Mouse (Mus musculus): ENCODE measurements at regions not wholly inside any gene's neighbourhood (a gene's known extent, or its start where the extent isn't known, plus 50 kb on each side); places are given as distances from the start of the nearest gene placed in this dataset.
"Not testable (repeated sequence)": the region's sequence is repeated elsewhere in the genome, so short reads cannot be mapped to it uniquely, and the experiment has no call there.

- Histone ChIP-seq H3K27ac (no peak overlapping the region), H3K9ac (no peak overlapping the region), H3K9me3 (no peaks in the 10 kb centered on the region), H3K4me1 (no peaks in the 10 kb centered on the region), H3K36me3 (no peaks in the 10 kb centered on the region), H3K4me2 (no peak overlapping the region), H3K27me3 (replicated peaks) (no peaks in the 10 kb centered on the region), H3K4me3 (replicated peaks) (no peak overlapping the region)
- ATAC-seq (ENCODE audit: insufficient read depth, low FRiP score, low read depth): no peak
- WGBS: 76% methylated on average over 4 of the region's 4 CpGs
Measured at GRCm38 (mm10) chr9:41439979-41440378, 278.5 kb upstream of the Ubash3b start.

- no peak overlapping the region for H3K9ac ChIP-seq
- no peak overlapping the region for H3K4me2 ChIP-seq
- no peaks in the 10 kb centered on the region for H3K9me3 ChIP-seq
- no peak for ATAC-seq (ENCODE audit: insufficient read depth, low FRiP score, low read depth)
- no peaks in the 10 kb centered on the region for H3K4me1 ChIP-seq
- no peak overlapping the region for H3K4me3 ChIP-seq (replicated peaks)
- whole genome bisulfite sequencing: 91% methylated on average over 2 of the region's 2 CpGs
- H3K27me3 ChIP-seq (replicated peaks): no peaks in the 10 kb centered on the region
- no peak overlapping the region for H3K27ac ChIP-seq
- H3K36me3 ChIP-seq: no peaks in the 10 kb centered on the region
Measured at GRCm38 (mm10) chr9:41438141-41438540, 276.6 kb upstream of the Ubash3b start.

- no peak overlapping the region for H3K4me2 ChIP-seq
- H3K27ac ChIP-seq: no peak overlapping the region
- H3K9ac ChIP-seq: no peak overlapping the region
- WGBS: 74% methylated on average over 16 of the region's 16 CpGs
- no peak for ATAC-seq (ENCODE audit: insufficient read depth, low FRiP score, low read depth)
- H3K9me3 ChIP-seq: no peaks in the 10 kb centered on the region
- no peaks in the 10 kb centered on the region for H3K4me1 ChIP-seq
- H3K36me3 ChIP-seq: no peaks in the 10 kb centered on the region
- H3K27me3 ChIP-seq (replicated peaks): no peaks in the 10 kb centered on the region
- H3K4me3 ChIP-seq (replicated peaks): no peak overlapping the region
Measured at GRCm38 (mm10) chr9:41430391-41431343, 269.2 kb upstream of the Ubash3b start.

GRCm38 (mm10) chr9:41429711-41430390 is 268.4 kb upstream of the Ubash3b start:
- no peak overlapping the region for H3K9ac ChIP-seq
- H3K27ac ChIP-seq: no peak overlapping the region
- ATAC-seq (ENCODE audit: insufficient read depth, low FRiP score, low read depth): no peak
- no peak overlapping the region for H3K4me2 ChIP-seq
- 78% methylated on average over 10 of the region's 10 CpGs for WGBS
- no peaks in the 10 kb centered on the region for H3K4me1 ChIP-seq
- no peaks in the 10 kb centered on the region for H3K36me3 ChIP-seq
- no peaks in the 10 kb centered on the region for H3K27me3 ChIP-seq (replicated peaks)
- no peaks in the 10 kb centered on the region for H3K9me3 ChIP-seq
- no peak overlapping the region for H3K4me3 ChIP-seq (replicated peaks)

GRCm38 (mm10) chr9:41429236-41429635 is 267.7 kb upstream of the Ubash3b start:
- Histone ChIP-seq H3K4me2 (no peak overlapping the region), H3K4me1 (no peaks in the 10 kb centered on the region), H3K27ac (no peak overlapping the region), H3K9me3 (no peaks in the 10 kb centered on the region), H3K27me3 (replicated peaks) (no peaks in the 10 kb centered on the region), H3K9ac (no peak overlapping the region), H3K36me3 (no peaks in the 10 kb centered on the region), H3K4me3 (replicated peaks) (no peak overlapping the region)
- no peak for ATAC-seq (ENCODE audit: insufficient read depth, low FRiP score, low read depth)
- 77% methylated on average over 4 of the region's 4 CpGs for WGBS

- H3K9ac ChIP-seq: no peak overlapping the region
- no peaks in the 10 kb centered on the region for H3K27me3 ChIP-seq (replicated peaks)
- no peak for ATAC-seq (ENCODE audit: insufficient read depth, low FRiP score, low read depth)
- H3K36me3 ChIP-seq: no peaks in the 10 kb centered on the region
- no peak overlapping the region for H3K4me2 ChIP-seq
- H3K4me3 ChIP-seq (replicated peaks): no peak overlapping the region
- H3K9me3 ChIP-seq: no peaks in the 10 kb centered on the region
- no peaks in the 10 kb centered on the region for H3K4me1 ChIP-seq
- 84% methylated on average over 7 of the region's 7 CpGs for WGBS
- no peak overlapping the region for H3K27ac ChIP-seq
Measured at GRCm38 (mm10) chr9:41426698-41427097, 265.2 kb upstream of the Ubash3b start.

GRCm38 (mm10) chr9:41425225-41425624 is 263.7 kb upstream of the Ubash3b start:
- H3K4me2 ChIP-seq: no peak overlapping the region
- H3K36me3 ChIP-seq: no peaks in the 10 kb centered on the region
- no peak overlapping the region for H3K27ac ChIP-seq
- no peaks in the 10 kb centered on the region for H3K27me3 ChIP-seq (replicated peaks)
- WGBS: 77% methylated on average over 6 of the region's 6 CpGs
- no peaks in the 10 kb centered on the region for H3K9me3 ChIP-seq
- no peak overlapping the region for H3K9ac ChIP-seq
- ATAC-seq (ENCODE audit: insufficient read depth, low FRiP score, low read depth): no peak
- no peak overlapping the region for H3K4me3 ChIP-seq (replicated peaks)
- no peaks in the 10 kb centered on the region for H3K4me1 ChIP-seq

GRCm38 (mm10) chr9:41413791-41414190 is 252.3 kb upstream of the Ubash3b start:
- Histone ChIP-seq H3K4me1 (no peaks in the 10 kb centered on the region), H3K36me3 (no peaks in the 10 kb centered on the region), H3K9ac (no peak overlapping the region), H3K9me3 (no peaks in the 10 kb centered on the region), H3K4me3 (replicated peaks) (no peak overlapping the region), H3K27me3 (replicated peaks) (no peaks in the 10 kb centered on the region), H3K4me2 (no peak overlapping the region), H3K27ac (no peak overlapping the region)
- 65% methylated on average over 3 of the region's 3 CpGs for WGBS
- no peak for ATAC-seq (ENCODE audit: insufficient read depth, low FRiP score, low read depth)

- not testable (repeated sequence) for H3K4me3 ChIP-seq (replicated peaks); H3K4me1 ChIP-seq; H3K27ac ChIP-seq; ATAC-seq (ENCODE audit: insufficient read depth, low FRiP score, low read depth); H3K9ac ChIP-seq; H3K4me2 ChIP-seq; H3K9me3 ChIP-seq; H3K27me3 ChIP-seq (replicated peaks); H3K36me3 ChIP-seq
Measured at GRCm38 (mm10) chr9:41413091-41413490, 251.6 kb upstream of the Ubash3b start.

- H3K27ac ChIP-seq: no peak overlapping the region
- H3K4me1 ChIP-seq: no peaks in the 10 kb centered on the region
- no peak for ATAC-seq (ENCODE audit: insufficient read depth, low FRiP score, low read depth)
- no peaks in the 10 kb centered on the region for H3K36me3 ChIP-seq
- H3K4me3 ChIP-seq (replicated peaks): no peak overlapping the region
- no peaks in the 10 kb centered on the region for H3K27me3 ChIP-seq (replicated peaks)
- H3K4me2 ChIP-seq: no peak overlapping the region
- H3K9me3 ChIP-seq: no peaks in the 10 kb centered on the region
- 52% methylated on average over 5 of the region's 5 CpGs for WGBS
- no peak overlapping the region for H3K9ac ChIP-seq
Measured at GRCm38 (mm10) chr9:41412174-41412757, 250.8 kb upstream of the Ubash3b start.

- H3K27me3 ChIP-seq (replicated peaks): no peaks in the 10 kb centered on the region
- H3K36me3 ChIP-seq: no peaks in the 10 kb centered on the region
- WGBS: 34% methylated on average over 2 of the region's 2 CpGs
- no peaks in the 10 kb centered on the region for H3K9me3 ChIP-seq
- no peaks in the 10 kb centered on the region for H3K4me1 ChIP-seq
- no peak overlapping the region for H3K9ac ChIP-seq
- no peak overlapping the region for H3K27ac ChIP-seq
- no peak overlapping the region for H3K4me3 ChIP-seq (replicated peaks)
- no peak for ATAC-seq (ENCODE audit: insufficient read depth, low FRiP score, low read depth)
- H3K4me2 ChIP-seq: no peak overlapping the region
Measured at GRCm38 (mm10) chr9:41408301-41408700, 246.8 kb upstream of the Ubash3b start.

GRCm38 (mm10) chr9:41407078-41407477 is 245.6 kb upstream of the Ubash3b start:
- Histone ChIP-seq H3K4me3 (replicated peaks) (no peak overlapping the region), H3K9me3 (no peaks in the 10 kb centered on the region), H3K4me2 (no peak overlapping the region), H3K9ac (no peak overlapping the region), H3K36me3 (no peaks in the 10 kb centered on the region), H3K27me3 (replicated peaks) (no peaks in the 10 kb centered on the region), H3K27ac (no peak overlapping the region), H3K4me1 (no peaks in the 10 kb centered on the region)
- ATAC-seq (ENCODE audit: insufficient read depth, low FRiP score, low read depth): no peak
- 67% methylated on average over 2 of the region's 2 CpGs for WGBS

Measured in stomach, embryonic 15.5 days (tissue).